19 mouse cellular contexts compared by ENCODE assay signal in genomic region chr5:113250806-113251205, GRCm38 (mm10). TPM values are rescaled to one million over a fixed set of nuclear protein-coding genes. Genes with fewer than 3 reads are reported as not detected.
"Had no signal": no experiment of that assay in that cellular context is flagged by ENCODE, and none has a peak within 500 bp of the region (broad histone marks: within the 10 kb centered on the region; RNA-seq: fewer than 3 reads in every experiment).

No protein-coding gene starts in this region.

- H3K27ac ChIP-seq: limb, embryonic 10.5 days; liver, embryonic 15.5 days; midbrain, embryonic 13.5 days had no signal

- DNase-seq: kidney, adult 8-10 months; kidney, postnatal 25 days; lung, adult 2 months; lung, postnatal 36 days; thymus, adult 18-20 months; thymus, postnatal 14 days had no signal

- H3K9ac ChIP-seq: liver, embryonic 15.5 days; midbrain, embryonic 13.5 days had no signal

- H3K4me1 ChIP-seq: limb, embryonic 10.5 days; liver, embryonic 15.5 days; midbrain, embryonic 13.5 days had no signal

- H3K4me3 ChIP-seq: limb, embryonic 10.5 days; liver, embryonic 15.5 days; midbrain, embryonic 13.5 days had no signal

- H3K9me3 ChIP-seq: limb, embryonic 10.5 days; liver, embryonic 15.5 days; midbrain, embryonic 13.5 days had no signal

- H3K27me3 ChIP-seq: liver, embryonic 15.5 days; midbrain, embryonic 13.5 days had no signal

- ATAC-seq: inflammation-experienced regulatory T-cells, adult 6 months; intestine, postnatal 0 days; lung, postnatal 0 days; midbrain, embryonic 13.5 days had no signal

- H3K36me3 ChIP-seq: liver, embryonic 15.5 days had no signal

- H3K4me2 ChIP-seq: liver, embryonic 11.5 days; liver, embryonic 15.5 days; midbrain, embryonic 13.5 days had no signal

RNA-seq across cellular contexts. Expression of gene Tmem211, which starts 24.1 kb away (rescaled TPM):
- total RNA-seq: layer of hippocampus, adult 8-10 months; left cerebral cortex, adult 18-20 months; left cerebral cortex, postnatal 10 days; megakaryocyte progenitor cell, adult 5-6 weeks; midbrain, postnatal 0 days had no signal
- polyA plus RNA-seq: inflammation-experienced regulatory T-cells, adult 6 months; intestine, postnatal 0 days; limb, embryonic 10.5 days; liver, embryonic 11.5 days; liver, embryonic 15.5 days; lung, postnatal 0 days; midbrain, embryonic 13.5 days; midbrain, postnatal 0 days; neural tube, embryonic 14.5 days had no signal

RNA-seq across cellular contexts. Expression of gene Sgsm1, which starts 59.8 kb away (rescaled TPM):
- polyA plus RNA-seq: inflammation-experienced regulatory T-cells, adult 6 months had no signal
